Mouse (Mus musculus): Measurements from ENCODE around the gene Fam50a. TPM values are rescaled to one million over a fixed set of nuclear protein-coding genes. Genes with fewer than 3 reads are reported as not detected.
A peak's percentile ranks its signal among the peaks of the same experiment; 100 is the strongest.

Fam50a gene
- polyA plus RNA-seq, 1 experiment from 2014 or later: 49.5 TPM

DNA sequence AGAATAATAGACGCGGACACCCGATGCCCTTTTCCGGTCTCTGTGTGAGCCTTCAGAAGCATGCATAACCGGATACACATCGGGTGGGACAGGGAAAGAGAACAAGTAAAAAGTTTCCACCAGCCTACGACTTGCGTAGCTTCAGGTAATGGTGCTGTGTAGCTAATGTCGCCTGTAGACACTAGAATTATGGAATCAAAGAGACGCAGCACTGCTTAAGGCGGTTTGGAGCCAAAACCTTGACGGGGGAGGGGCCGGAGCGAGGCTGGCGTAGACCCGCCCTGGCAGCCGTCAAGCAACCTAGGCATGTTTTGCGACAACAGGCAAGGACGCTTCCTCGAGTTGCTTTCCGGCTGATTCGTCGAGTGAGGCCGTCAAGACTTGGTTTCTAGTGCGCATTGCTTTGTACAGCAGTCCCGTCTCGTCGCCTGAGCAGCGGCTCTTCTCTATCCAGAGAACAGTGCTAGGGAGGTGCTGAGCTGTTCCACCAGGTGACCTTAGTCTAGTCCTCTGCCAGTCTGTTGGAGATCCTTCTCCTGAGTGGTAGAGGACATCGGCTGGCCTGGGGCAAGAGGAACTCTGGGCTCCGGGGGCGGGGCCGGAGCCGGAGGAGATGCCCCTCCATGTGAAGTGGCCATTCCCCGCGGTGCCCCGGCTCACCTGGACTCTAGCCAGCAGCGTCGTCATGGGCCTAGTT, 30.3 kb upstream of the Fam50a start:
- Histone ChIP-seq H3K4me2 (peak overlapping the region; percentile 77), H3K9me3 (no peaks in the 10 kb centered on the region), H3K36me3 (0 out of 2 replicates have a peak, but pooled peaks cover 3% of the 10 kb centered on the region), H3K4me3 (peak overlapping the region; percentile 68), H3K27ac (replicated peaks) (peak overlapping the region; percentile 91), H3K4me1 (peaks cover 14% of the 10 kb centered on the region), H3K9ac (peak overlapping the region; percentile 83), H3K27me3 (replicated peaks) (no peaks in the 10 kb centered on the region)
- ATAC-seq (ENCODE audit: extremely low read depth, insufficient number of reproducible peaks, low FRiP score, low TSS enrichment): peak; percentile 65
- 15% methylated on average over 39 of the region's 39 CpGs for WGBS

- Histone ChIP-seq H3K4me3 (peak overlapping the region; percentile 68), H3K36me3 (peaks cover 6% of the 10 kb centered on the region; the same call in 1 of the 2 replicates), H3K27me3 (replicated peaks) (no peaks in the 10 kb centered on the region), H3K4me1 (peaks cover 14% of the 10 kb centered on the region), H3K9ac (peak overlapping the region; percentile 83), H3K4me2 (peak overlapping the region; percentile 77), H3K27ac (replicated peaks) (peak overlapping the region; percentile 91), H3K9me3 (no peaks in the 10 kb centered on the region)
- WGBS: 31% methylated on average over 5 of the region's 5 CpGs
- no peak for ATAC-seq (ENCODE audit: extremely low read depth, insufficient number of reproducible peaks, low FRiP score, low TSS enrichment)
These were observed 29.8 kb upstream of the Fam50a start for GRCm38 (mm10) chrX:74283092-74283437.

GRCm38 (mm10) chrX:74293431-74293830, 19.4 kb upstream of the Fam50a start:
- H3K9me3 ChIP-seq: no peaks in the 10 kb centered on the region
- WGBS: 69% methylated on average over 4 of the region's 4 CpGs
- peaks cover 5% of the 10 kb centered on the region; the same call in 1 of the 2 replicates for H3K4me1 ChIP-seq
- ATAC-seq (ENCODE audit: extremely low read depth, insufficient number of reproducible peaks, low FRiP score, low TSS enrichment): no peak
- H3K9ac ChIP-seq: no peak overlapping the region
- H3K4me2 ChIP-seq: no peak overlapping the region
- H3K27me3 ChIP-seq (replicated peaks): no peaks in the 10 kb centered on the region
- no peak overlapping the region for H3K4me3 ChIP-seq
- peaks cover 19% of the 10 kb centered on the region for H3K36me3 ChIP-seq
- no peak overlapping the region for H3K27ac ChIP-seq (replicated peaks)

- H3K9ac ChIP-seq: peak within 1 kb of the TSS; percentile 87
- peak within 1 kb of the TSS; percentile 77 for H3K27ac ChIP-seq (replicated peaks)
- H3K4me2 ChIP-seq: peak within 1 kb of the TSS; percentile 75
- H3K36me3 ChIP-seq: peaks cover 30% of the 10 kb centered on the region
- WGBS: 10% methylated on average over 37 of the region's 37 CpGs
- H3K27me3 ChIP-seq (replicated peaks): no peaks in the 10 kb centered on the region
- H3K9me3 ChIP-seq: no peaks in the 10 kb centered on the region
- peak; percentile 94 for ATAC-seq (ENCODE audit: extremely low read depth, insufficient number of reproducible peaks, low FRiP score, low TSS enrichment)
- peaks cover 5% of the 10 kb centered on the region; the same call in 1 of the 2 replicates for H3K4me1 ChIP-seq
- peak within 1 kb of the TSS; percentile 71 for H3K4me3 ChIP-seq
These were observed 16.0 kb upstream of the Fam50a start, which contains the start of gene Atp6ap1 for GRCm38 (mm10) chrX:74296538-74297448. Gene Atp6ap1 (plus strand): TSS chrX:74297097.

DNA sequence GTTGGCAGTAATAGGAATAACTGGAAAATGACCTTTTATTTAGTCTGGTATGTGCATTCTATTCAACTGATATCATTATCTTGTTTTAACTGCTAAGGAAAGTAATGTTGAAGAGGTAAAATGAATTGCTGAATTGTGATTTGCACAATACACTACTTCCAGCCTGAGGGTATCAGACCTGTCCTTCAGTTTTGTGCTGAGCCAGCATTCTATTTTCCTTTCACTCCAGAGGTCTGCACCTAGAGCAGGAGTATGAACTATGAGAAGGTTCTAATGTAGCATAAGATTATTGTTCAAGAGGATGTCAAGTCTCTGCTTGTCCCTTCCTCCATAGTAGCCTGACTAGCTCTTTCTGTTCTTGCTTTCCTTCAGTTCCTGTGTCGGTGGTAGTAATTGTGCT, 14.5 kb upstream of the Fam50a start:
- ATAC-seq (ENCODE audit: extremely low read depth, insufficient number of reproducible peaks, low FRiP score, low TSS enrichment): no peak
- H3K9me3 ChIP-seq: no peaks in the 10 kb centered on the region
- WGBS: 79% methylated on average over 1 of the region's 1 CpGs
- H3K4me1 ChIP-seq: peaks cover 5% of the 10 kb centered on the region; the same call in 1 of the 2 replicates
- peaks cover 45% of the 10 kb centered on the region for H3K36me3 ChIP-seq
- H3K9ac ChIP-seq: no peak overlapping the region
- H3K27me3 ChIP-seq (replicated peaks): no peaks in the 10 kb centered on the region
- H3K27ac ChIP-seq (replicated peaks): no peak overlapping the region
- H3K4me2 ChIP-seq: no peak overlapping the region
- H3K4me3 ChIP-seq: no peak overlapping the region

DNA sequence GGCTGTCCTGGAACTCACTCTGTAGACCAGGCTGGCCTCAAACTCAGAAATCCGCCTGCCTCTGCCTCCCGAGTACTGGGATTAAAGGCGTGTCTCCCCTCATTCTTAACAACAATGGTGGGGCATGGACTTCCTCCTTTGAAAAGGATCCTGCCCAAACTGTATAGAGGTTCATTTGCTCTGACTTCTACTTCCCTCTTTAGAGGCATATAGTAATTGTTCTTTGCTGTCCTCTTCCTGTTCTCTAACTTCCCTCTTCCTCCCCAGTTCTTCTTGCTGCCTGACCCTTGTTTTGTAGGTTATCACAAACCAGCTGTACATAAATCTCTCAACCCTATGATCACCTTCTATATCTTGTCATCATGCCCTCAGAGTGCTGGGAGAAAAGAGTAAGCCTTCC, 13.1 kb upstream of the Fam50a start:
- no peak overlapping the region for H3K4me3 ChIP-seq
- peaks cover 5% of the 10 kb centered on the region; the same call in 1 of the 2 replicates for H3K4me1 ChIP-seq
- no peaks in the 10 kb centered on the region for H3K27me3 ChIP-seq (replicated peaks)
- 68% methylated on average over 3 of the region's 3 CpGs for WGBS
- peaks cover 53% of the 10 kb centered on the region for H3K36me3 ChIP-seq
- H3K4me2 ChIP-seq: no peak overlapping the region
- no peak overlapping the region for H3K9ac ChIP-seq
- no peak overlapping the region for H3K27ac ChIP-seq (replicated peaks)
- ATAC-seq (ENCODE audit: extremely low read depth, insufficient number of reproducible peaks, low FRiP score, low TSS enrichment): no peak
- H3K9me3 ChIP-seq: no peaks in the 10 kb centered on the region

GRCm38 (mm10) chrX:74304867-74305700, 7.7 kb upstream of the Fam50a start, which contains the start of gene Gdi1:
Gene Gdi1 (plus strand): TSS chrX:74304998.
- Histone ChIP-seq H3K4me1 (peaks cover 9% of the 10 kb centered on the region), H3K27me3 (replicated peaks) (no peaks in the 10 kb centered on the region), H3K4me3 (peak within 1 kb of the TSS; percentile 66), H3K4me2 (peak within 1 kb of the TSS; percentile 78), H3K9ac (peak within 1 kb of the TSS; percentile 89), H3K27ac (replicated peaks) (peak within 1 kb of the TSS; percentile 96), H3K9me3 (no peaks in the 10 kb centered on the region), H3K36me3 (peaks cover 77% of the 10 kb centered on the region)
- ATAC-seq (ENCODE audit: extremely low read depth, insufficient number of reproducible peaks, low FRiP score, low TSS enrichment): peak; percentile 55; the same call in 1 of the 2 replicates
- WGBS: 7% methylated on average over 39 of the region's 41 CpGs

GRCm38 (mm10) chrX:74328725-74329161, 15.9 kb downstream of the Fam50a start, which contains the start of gene Plxna3:
Gene Plxna3 (plus strand): TSS chrX:74329066.
- Histone ChIP-seq H3K4me3 (peak within 1 kb of the TSS; percentile 54), H3K4me1 (peaks cover 19% of the 10 kb centered on the region), H3K36me3 (no peaks in the 10 kb centered on the region), H3K9ac (peak within 1 kb of the TSS; percentile 82), H3K9me3 (no peaks in the 10 kb centered on the region), H3K27ac (replicated peaks) (peak within 1 kb of the TSS; percentile 70), H3K4me2 (peak within 1 kb of the TSS; percentile 75), H3K27me3 (replicated peaks) (no peaks in the 10 kb centered on the region)
- ATAC-seq (ENCODE audit: extremely low read depth, insufficient number of reproducible peaks, low FRiP score, low TSS enrichment): peak; percentile 80
- 11% methylated on average over 30 of the region's 30 CpGs for WGBS

GRCm38 (mm10) chrX:74329215-74329671, 16.4 kb downstream of the Fam50a start:
- Histone ChIP-seq H3K4me2 (peak overlapping the region; percentile 75), H3K9me3 (no peaks in the 10 kb centered on the region), H3K4me3 (peak overlapping the region; percentile 54), H3K27me3 (replicated peaks) (no peaks in the 10 kb centered on the region), H3K4me1 (peaks cover 19% of the 10 kb centered on the region), H3K27ac (replicated peaks) (no peak overlapping the region), H3K9ac (peak overlapping the region; percentile 82), H3K36me3 (no peaks in the 10 kb centered on the region)
- WGBS: 22% methylated on average over 10 of the region's 10 CpGs
- peak; percentile 7; the same call in 1 of the 2 replicates for ATAC-seq (ENCODE audit: extremely low read depth, insufficient number of reproducible peaks, low FRiP score, low TSS enrichment)

DNA sequence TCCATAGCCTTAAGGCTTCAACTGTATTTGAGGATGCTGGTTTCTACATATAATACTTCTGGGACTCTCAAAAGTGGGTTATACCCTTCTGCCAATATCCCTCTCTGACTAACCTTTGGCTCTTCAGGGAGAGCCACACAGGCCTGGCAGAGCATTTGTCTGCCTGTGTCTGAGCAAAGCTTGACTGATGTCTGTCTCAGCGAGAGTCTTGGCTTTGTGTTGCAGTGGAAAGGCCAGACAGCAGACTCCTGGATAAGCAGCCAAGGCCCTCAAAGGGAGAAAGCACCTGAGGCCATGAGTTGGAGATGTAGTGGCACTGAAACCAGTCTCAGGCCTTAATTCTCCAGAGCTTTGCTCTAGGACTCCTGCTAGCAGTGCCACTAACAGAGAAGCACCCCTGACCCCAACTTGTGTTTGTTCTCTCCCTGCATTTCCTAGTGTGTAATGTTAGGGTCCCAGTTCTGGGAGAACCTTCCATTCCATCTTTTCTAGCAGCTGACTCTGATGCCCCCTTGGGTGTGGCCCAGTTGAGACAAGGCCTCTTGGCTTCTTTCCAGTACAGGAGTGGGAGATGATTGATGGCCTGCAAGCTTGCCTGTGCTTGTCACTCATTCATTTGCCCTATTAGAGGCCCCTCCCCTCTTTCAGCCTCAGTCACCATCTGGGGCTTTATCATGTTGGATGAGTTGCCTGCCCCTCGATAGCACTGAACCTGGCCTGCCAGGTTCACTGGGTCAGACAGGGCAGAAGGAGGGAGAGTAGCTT, 17.5 kb downstream of the Fam50a start:
- 36% methylated on average over 2 of the region's 2 CpGs for WGBS
- peak overlapping the region; percentile 54; the same call in 1 of the 2 replicates for H3K4me3 ChIP-seq
- no peak for ATAC-seq (ENCODE audit: extremely low read depth, insufficient number of reproducible peaks, low FRiP score, low TSS enrichment)
- H3K4me1 ChIP-seq: peaks cover 19% of the 10 kb centered on the region
- 0 out of 2 replicates have a peak overlapping the region, but pooled peaks have one; percentile 82 for H3K9ac ChIP-seq
- H3K36me3 ChIP-seq: 0 out of 2 replicates have a peak, but pooled peaks cover 6% of the 10 kb centered on the region
- no peaks in the 10 kb centered on the region for H3K9me3 ChIP-seq
- H3K27ac ChIP-seq (replicated peaks): 0 out of 2 replicates have a peak overlapping the region, but pooled peaks have one; percentile 1
- H3K27me3 ChIP-seq (replicated peaks): no peaks in the 10 kb centered on the region
- peak overlapping the region; percentile 75 for H3K4me2 ChIP-seq

Measured in heart, embryonic 13.5 days (tissue).